Mouse (Mus musculus): ENCODE results near the gene Pmm2. TPM values are rescaled to one million over a fixed set of nuclear protein-coding genes. Genes with fewer than 3 reads are reported as not detected.
A peak's percentile ranks its signal among the peaks of the same experiment; 100 is the strongest.

The Pmm2 gene
- total RNA-seq, 4 experiments from 2014 or later: 13.1 to 21.2 (median 16.5) TPM

DNA sequence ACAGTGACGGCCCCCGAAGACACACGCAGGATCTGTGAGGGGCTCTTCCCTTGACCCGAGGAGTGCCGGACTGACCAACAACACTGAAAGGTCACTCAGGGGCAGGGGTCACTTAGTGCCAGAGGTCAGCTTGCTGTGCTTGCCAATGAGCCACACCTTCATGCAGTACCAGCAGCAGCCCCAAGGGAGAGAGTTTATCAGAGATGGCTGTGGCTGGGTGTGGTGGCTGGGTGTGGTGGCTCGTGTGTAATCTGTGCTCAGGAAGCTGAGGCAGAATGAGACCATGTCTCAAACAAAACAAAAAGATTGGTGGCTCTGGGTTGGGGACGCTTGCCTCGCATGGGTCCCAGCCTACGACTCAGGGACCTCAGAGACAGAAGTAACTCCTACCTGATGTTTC, 18.1 kb downstream of the Pmm2 start:
- DNase-seq (ENCODE audit: low spot score in 2 of 2): no peak

DNA sequence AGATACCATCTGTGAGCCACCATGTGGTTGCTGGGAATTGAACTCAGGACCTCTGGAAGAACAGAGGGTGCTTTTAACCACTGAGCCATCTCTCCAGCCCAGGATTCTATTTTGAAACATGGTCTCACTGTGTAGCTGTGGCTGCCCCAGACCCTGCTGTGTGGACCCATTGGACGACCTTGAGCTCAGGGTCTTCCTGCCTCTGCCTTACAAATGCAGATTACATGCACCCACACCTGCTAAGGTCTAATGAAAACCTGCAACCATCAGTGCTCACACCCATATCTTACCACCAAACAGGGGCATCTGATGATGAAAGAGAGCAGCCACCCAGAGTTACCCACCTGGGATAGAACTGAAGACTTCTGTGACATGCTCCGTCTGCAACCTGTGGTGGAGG, 18.8 kb downstream of the Pmm2 start:
- DNase-seq (ENCODE audit: low spot score in 2 of 2): no peak

DNA sequence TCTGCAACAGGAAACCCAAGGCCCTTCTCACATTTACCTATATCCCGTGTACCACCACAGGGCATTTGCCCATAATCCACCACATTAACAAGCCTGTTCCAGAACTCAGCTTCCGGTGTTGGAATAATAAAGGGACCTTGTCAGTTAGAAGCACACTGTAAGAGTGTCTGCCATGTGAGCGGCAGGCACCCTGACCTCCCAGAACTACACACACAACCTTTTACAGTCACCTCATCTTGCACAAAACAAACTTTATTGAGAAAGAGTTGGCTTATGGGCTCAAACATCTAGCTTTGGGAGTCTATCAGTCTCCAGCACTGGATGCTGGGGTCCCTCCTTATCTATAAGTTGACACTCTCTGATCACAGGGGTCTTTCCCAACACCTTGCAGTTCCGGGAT, 20.9 kb downstream of the Pmm2 start:
- DNase-seq (ENCODE audit: low spot score in 2 of 2): no peak

DNA sequence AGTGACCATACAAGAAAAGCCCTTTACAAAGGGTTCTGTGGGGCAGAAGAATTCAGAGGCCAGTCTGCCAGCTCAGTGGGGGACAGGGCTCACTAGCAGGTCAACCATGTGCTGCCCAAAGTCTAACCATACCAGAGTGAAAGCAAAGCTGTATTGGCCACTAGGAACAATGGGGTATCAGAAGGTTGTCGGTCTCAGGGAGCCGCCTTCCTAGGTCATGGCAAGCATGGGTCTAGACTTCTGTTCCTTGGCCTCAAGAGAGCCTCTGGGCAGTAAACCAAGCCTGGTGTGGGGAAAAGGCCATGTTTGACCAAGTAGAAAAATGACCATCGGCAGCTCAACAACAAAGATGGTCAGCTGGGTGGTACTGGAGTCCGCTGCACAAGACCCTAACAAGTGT, 21.3 kb downstream of the Pmm2 start:
- no peak for DNase-seq (ENCODE audit: low spot score in 2 of 2)

DNA sequence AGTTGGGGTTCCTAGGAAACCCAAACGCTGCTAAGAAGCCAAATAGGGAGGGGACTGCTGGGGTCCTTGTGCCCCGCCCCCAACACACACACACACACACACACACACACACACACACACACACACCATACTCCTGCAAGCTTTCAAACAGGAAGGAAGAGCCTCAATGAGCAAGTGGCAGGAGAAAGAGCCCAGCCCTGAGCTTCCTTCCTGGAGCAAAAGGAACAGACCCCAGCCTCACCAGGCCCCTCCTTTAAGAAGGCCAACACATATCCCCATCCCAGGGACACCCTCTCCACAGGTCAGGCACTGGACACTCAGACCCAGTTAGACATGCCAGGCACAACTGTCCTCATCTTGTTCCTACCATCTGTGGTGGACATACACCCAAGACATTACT, 25.5 kb downstream of the Pmm2 start:
- no peak for DNase-seq (ENCODE audit: low spot score in 2 of 2)

DNA sequence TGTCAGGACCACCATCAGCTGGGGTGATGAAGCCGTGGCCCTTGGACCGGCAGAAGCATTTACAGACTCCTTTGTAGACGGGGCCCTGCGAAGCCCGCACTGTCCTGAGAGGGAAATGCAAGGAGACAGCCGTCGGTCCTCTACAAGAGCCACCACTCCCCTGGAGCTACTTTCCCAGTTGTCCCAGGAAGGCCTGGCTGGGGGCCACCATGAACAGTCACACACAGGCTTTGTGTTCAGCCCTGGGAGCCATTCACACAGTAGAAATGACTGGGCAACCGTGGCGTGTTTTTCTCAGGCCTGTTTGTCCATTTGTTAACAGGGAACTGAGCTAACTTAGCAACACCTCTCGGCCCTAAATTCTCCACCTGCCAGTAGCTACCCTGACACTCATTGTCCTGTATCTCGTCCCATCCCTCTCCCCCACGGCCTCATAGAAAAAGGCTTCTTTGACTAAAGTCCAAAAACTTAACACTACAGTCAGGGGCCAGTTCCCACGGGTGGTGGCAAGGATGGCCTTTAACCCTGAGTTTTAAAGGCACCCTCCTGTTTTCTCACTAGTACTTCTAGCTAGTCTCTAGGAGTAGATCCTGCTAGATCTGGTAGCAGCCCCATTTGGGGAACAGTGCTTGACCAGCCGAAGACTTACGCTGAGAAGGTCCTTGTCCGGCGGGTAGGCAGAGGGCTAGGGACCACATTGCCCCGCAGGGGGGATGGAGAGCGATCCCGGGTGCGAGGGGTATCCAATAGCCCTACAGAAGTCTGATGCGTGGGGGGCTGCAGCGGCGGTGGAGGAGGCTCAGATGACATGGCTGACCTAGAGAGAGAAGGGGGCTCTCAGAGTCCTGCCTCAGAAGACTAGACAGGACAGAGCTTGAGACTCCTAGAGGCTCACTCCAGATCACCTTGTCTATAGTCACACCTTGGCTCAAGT, 26.4 kb downstream of the Pmm2 start:
- no peak for DNase-seq (ENCODE audit: low spot score in 2 of 2)

DNA sequence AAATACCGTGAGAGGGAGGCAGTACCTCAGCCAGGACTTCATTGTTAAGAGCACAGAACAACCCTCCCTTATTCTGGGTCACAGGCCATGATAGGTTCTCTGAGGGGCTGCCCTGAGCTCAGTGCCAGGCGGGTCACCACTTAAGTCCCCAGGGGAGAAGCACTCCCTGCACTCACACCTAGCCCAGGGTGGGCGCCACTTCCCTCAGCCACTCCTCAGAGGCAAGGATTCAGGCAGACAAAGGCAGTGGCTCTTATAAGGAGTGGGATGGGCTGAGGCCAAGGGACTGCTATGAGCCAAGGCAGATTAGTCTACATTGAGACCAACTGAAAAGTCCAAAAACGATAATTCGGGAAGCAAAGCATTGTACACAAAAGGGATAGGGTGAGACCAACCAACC, 27.9 kb downstream of the Pmm2 start:
- DNase-seq (ENCODE audit: low spot score in 2 of 2): no peak

DNA sequence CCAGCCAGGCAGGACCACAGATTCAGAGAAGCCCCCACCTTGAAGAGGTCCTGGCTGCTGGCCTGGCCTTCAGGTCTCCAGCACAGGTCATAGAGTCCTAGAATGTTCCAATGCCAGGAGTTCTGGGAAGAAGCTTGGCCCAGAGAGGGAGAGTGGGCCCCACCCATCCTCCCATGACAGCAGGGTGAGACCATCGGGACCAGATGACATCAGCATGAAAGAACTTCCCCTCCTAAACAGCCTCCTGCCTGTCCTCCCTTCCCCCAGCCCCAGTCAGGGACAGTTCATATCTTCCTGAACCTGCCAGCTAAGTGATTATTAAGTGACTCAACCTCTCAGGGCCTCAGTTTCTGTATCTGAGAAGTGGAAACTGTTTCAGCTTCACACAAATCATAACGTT, 29.0 kb downstream of the Pmm2 start:
- DNase-seq (ENCODE audit: low spot score in 2 of 2): peak; percentile 52 to 55

DNA sequence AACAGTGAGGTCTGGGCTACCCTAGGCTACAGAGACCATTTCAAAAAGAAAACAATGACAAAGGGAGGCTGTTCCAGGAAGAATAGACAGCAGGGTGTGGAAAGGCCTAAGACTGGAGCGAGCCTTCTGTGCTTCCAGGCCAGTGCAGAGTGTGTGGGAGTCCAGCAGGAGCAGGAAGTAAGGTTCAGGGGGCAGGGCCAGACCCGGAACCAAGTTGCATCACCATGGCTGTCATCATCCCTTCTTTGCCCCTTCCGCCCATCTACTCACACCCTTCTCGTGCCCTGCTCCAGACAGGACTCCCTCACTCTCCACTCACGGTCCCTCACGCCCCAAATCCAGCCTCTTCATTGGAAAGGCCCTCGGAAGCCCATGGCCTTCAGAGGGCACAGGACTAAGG, 29.8 kb downstream of the Pmm2 start:
- no peak for DNase-seq (ENCODE audit: low spot score in 2 of 2)

DNA sequence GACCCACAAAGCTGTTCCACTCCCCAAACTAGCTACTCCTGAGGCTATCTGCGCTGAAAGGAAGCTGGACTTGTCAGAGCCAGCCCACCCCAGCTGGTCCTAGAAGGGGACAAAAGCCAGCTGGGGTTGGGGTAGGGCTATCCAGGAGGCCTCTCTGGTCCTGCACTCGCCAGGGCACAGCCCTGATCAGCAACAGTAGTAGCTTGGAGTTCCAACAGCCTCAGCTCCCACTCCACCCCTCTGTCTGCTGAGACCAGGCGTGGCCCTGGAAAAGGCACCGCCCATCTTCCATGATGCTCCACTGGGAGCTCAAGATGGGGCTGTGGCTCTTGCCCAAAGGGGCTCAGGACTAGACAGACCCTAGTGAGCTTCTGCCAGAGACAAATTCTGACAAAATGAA, 30.3 kb downstream of the Pmm2 start:
- DNase-seq (ENCODE audit: low spot score in 2 of 2): peak in 1 of 2 experiments; percentile 17

DNA sequence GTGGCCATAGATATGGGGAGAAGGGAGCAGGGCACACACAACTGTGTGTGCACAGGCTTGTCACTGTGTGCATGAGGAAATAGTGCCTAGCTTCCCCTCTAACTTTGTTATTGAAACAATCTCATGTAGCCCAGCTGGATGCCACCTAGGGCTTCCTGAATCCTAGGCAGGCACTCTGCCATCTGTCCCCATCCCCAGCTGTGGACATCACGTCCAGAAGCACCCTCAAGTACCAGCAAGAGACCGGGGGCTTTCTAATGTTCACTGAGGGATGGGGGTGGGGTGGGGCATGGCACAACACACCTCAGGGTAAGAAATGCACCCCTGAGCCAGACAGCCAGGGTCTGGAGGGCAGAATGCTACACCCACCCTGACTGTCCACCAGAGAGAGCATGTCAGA, 30.9 kb downstream of the Pmm2 start:
- no peak for DNase-seq (ENCODE audit: low spot score in 2 of 2)

DNA sequence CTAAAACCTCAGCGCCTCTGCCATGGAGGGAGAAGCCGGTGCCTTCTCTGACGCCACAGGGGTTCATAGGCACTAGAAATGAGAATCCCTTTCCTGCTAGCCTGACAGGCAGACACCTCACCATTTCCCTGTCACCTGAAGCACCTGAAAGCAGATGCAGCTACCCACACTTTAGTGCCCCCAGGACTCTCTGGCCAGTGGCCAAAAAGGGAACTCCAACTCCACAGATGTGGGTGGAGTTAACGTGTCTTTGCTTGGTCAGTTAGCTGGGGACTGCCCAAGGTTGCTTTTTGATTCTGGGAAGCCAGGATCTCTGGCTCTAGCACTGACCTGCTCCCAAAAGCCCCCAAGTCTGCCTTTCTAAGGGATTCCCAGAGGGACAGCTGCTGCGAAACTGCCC, 32.0 kb downstream of the Pmm2 start:
- no peak for DNase-seq (ENCODE audit: low spot score in 2 of 2)

DNA sequence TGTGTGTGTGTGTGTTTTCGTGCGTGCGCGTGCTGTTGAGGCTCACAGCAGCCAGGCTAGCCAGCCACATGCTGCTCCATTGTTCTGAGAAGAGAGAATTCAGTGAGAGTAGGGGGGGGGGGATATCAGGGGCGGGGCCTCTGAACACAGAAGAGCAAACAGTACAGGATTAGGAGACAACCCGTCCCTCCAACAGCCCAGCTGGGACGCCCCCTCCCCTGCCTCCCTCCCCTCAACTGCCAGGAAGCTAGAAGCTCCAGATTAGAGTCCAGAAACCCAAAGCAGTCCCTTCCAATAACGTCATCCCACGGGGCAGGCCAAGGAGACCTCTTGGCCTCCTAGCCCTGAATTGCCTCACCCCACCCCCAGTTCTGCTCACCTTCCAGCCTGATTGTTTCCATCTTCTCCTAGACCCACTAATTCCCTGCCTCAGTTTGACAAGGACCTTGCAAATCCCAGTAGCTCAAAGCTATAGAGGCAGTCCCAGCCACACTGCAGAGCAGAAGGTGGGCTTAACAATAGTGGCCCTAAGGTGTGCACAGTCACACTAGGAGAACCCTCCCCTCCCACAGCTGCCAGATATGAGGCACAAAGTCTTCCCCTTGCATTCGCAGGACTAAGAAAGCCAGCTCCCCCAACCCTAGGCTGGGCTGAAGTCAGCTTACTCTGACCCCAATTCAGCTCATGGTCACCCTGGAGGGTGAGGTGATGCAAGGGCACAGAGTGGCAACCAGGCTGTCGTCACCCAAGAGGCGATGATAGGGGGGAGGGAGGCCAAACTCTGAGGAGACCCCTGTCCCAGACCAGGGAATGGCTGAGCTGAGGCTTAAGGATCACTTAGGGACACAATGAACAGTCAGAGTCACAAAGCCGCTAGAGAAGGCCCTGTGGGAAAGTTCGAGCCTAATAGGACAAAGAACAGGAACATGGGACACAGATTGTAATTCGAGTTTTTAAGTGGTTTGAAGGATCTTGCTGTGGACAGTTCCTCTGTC, 32.9 kb downstream of the Pmm2 start:
- DNase-seq (ENCODE audit: low spot score in 2 of 2): no peak

DNA sequence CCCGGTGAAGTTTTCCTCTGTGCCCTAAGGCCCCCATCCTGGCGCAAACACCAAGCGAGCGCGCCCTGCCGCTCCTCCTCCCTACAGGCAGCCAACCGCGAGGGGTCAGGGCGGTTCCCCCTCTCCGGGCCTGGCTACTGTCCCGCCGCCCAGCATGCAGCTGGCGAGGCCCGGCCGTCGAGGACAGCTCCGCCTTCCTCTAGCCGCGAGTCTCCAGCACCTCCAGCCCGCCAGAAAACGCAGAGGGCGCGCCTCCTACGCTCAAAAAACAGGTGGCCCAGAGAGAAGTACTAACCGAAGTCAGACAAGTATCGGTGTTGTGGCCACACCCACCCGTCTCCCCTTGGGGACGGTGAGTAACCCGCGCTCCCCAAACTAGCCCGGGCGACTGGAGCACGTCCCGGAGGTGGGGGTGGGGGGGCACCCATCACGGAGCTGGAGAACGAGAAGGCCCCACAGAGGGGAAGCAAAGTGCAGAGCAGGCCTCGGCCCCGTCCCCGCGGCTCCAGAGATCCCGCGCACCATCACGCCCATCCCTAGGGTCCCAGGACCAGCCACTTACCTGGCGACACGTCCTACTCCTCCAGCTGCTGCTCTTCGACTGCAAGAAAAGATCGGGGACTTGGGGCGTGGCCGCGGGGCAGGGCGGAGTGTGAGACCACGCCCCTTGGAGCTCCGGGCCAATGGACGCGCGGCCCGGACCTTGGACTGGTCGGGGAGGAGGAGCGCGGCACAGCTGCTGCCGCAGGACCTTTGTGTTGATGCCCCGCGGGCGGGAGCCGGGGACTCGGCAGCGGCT, 34.3 kb downstream of the Pmm2 start, which contains the start of gene Carhsp1:
Gene Carhsp1, minus strand, starts transcription at position 605 of the 799 bp plus-strand sequence.
- peak; percentile 91 to 92 for DNase-seq (ENCODE audit: low spot score in 2 of 2)

DNA sequence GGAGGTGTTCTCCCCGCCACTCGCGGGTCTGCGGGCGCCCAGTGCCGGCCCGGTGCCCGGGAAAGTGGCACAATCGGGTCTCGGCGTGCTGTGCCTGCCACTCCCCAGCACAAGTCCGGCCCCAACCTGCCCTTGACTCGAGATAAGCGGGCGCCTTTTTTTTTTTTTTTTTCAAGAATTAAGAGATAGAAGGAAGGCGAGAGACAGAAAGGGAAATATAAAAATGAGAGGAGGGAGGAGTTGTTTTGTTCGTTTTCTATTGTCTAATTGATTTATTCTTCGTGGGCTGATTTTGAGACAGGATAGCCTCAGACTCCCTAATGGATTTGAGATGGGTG, 34.8 kb downstream of the Pmm2 start:
- no peak for DNase-seq (ENCODE audit: low spot score in 2 of 2)

DNA sequence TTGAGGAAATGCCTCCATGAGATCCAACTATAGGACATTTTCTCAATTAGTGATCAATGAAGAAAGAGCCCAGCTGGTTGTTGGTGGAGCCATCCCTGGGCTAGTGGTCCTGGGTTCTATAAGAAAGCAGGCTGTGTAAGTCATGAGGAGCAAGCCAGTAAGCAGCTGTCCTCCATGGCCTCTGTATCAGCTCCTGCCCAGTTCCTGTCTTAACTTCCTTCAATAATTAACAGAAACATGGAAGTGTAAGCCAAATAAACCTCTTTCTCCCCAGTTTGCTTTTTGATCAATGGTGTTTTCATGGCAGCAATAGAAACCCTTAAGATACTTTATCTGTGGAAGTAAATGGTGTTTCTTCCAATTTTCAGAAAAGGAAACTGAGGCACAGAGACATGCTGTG, 35.3 kb downstream of the Pmm2 start:
- no peak for DNase-seq (ENCODE audit: low spot score in 2 of 2)

DNA sequence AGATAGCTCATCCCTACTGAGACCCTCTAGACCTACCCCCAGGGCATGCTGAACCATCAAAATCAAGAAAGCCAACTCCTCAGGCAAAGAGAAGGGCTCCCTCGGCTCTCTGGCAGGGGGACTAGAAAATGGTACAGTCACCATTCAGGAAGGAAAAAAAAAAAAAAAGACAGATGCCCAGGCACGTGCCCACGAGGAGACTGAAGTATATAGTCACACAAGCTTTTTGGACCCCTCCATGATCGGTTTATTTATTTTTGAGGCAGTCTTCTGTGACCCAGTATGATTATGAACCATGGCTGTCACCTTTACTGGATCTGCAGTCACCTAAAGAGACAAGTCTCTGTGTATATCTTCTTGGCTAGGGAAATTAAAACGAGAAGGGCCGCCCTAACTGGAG, 35.9 kb downstream of the Pmm2 start:
- no peak for DNase-seq (ENCODE audit: low spot score in 2 of 2)

DNA sequence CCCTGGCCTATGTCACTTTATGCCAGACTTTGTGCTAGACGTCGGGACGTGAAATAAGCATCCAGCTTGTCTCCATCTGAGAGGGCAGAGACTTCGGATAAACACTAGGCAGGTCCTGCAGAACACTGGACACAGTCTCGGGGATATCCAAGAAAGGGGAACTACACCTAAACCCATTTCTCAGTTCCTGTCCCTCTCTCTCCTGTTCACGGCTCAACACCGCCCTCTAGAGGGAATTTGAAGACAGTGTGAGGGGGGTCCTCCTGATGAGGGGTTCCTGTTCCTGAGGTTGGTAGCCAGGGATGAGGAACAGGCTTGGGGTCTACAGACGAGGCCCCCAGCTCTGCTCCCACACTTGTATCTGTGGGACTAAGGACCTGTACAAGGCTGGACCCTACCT, 36.7 kb downstream of the Pmm2 start:
- no peak for DNase-seq (ENCODE audit: low spot score in 2 of 2)

DNA sequence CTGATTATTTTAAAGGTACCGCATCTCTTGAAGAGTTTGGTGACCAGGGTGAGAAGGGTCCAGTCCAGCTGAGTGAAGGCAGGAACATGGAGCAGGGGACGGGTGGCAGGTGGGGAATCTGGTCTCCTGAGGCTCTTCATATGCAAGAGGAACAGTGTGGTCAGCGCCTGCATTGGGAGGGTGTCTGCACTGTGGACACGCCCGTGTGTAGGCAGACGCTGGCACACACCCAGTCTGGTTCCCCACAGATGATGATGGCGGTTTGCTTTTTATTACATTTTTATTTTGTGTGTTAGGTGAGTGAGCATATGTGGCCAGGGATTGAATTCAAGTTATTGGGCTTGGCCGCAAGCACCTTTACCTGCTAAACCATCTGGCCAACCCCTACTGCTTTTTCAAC, 38.1 kb downstream of the Pmm2 start:
- no peak for DNase-seq (ENCODE audit: low spot score in 2 of 2)

DNA sequence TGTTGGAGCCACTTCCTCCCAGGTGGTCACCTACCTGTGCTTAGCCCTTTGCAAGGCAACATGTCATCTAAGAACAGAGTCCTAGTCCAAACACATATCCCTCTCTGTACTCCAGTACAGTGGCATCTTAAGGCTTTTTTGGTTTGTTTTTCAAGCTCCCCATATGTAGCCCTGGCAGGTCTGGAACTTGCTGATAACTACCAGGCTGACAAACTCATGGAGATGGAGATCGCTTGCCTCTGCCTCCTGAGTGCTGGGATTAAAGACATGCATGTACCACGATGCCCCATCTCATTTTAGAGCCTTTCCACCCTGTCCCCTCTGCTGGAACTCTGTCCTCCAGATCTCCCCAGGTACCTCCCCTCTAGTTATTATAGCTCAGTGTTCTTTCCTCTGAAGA, 38.8 kb downstream of the Pmm2 start:
- DNase-seq (ENCODE audit: low spot score in 2 of 2): no peak

DNA sequence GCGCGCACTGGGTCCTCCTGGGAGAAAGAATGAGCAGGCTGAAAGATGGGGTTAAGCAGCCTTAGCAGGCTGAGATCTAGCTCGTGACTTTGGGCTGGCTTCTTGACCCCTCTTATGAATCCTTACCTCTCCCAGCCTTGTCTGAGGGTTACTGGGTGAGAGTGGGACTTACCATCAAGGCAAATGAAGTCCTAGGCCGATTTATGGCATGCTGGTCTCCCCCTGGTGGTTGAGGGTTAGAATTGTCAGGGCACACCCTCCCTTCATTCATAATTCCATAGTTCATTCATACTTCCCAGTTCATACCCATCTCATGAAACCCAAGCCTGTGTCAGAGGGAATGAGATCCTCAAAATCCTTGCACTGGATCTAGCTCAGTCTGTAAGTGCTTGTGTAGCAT, 39.3 kb downstream of the Pmm2 start:
- DNase-seq (ENCODE audit: low spot score in 2 of 2): no peak

Measured in gastrocnemius, adult 8-10 months (tissue).